Mouse (Mus musculus) adrenal gland, postnatal 36 days (tissue): ENCODE measurements around the gene Ubac1. TPM values are rescaled to one million over a fixed set of nuclear protein-coding genes. Genes with fewer than 3 reads are reported as not detected.

Experiments used
- DNase-seq, 2 experiments: peaks; one replicate each; pipeline ENCODE4 v3.0.0; 2021; ENCODE audit warnings: mixed read lengths in 1 of 2
- total RNA-seq, 2 experiments: library from RNA; stranded (reverse); gene quantifications; 2 replicates each; pipeline ENCODE4 v1.2.3; 2021

The Ubac1 gene
- total RNA-seq, 2 experiments from 2014 or later = 38.1 to 38.8 TPM

GRCm38 (mm10) chr2:25975141-25975770, 46.3 kb downstream of the Ubac1 start:
- no peak for DNase-seq

- peak; percentile 15 to 29 for DNase-seq
Measured at GRCm38 (mm10) chr2:25970426-25970825, 51.1 kb downstream of the Ubac1 start.

- DNase-seq = no peak
Measured at GRCm38 (mm10) chr2:25969319-25969718, 52.2 kb downstream of the Ubac1 start.

GRCm38 (mm10) chr2:25949291-25949690, 72.3 kb downstream of the Ubac1 start:
- no peak for DNase-seq

Other genes with a start within 250 kb of the Ubac1 start
- gene Lcn11, start 244.7 kb downstream of the Ubac1 start, total RNA-seq = not detected
- not detected for gene Gm13539, start 239.5 kb downstream of the Ubac1 start, total RNA-seq
- gene Glt6d1, start 205.9 kb downstream of the Ubac1 start, total RNA-seq = not detected
- gene Lcn9, start 198.6 kb downstream of the Ubac1 start, total RNA-seq = not detected
- gene Sohlh1, start 174.5 kb downstream of the Ubac1 start, total RNA-seq = not detected
- gene Kcnt1, start 158.0 kb downstream of the Ubac1 start, total RNA-seq = 1 to 10 TPM; 2.3 to 2.6 TPM
- 10 to 100 TPM; 38.3 to 49.3 TPM for gene Camsap1, start 38.5 kb downstream of the Ubac1 start, total RNA-seq
- gene Nacc2, start 101.5 kb upstream of the Ubac1 start, total RNA-seq = 10 to 100 TPM; 33.3 to 40.1 TPM
- gene Lhx3, start 186.5 kb upstream of the Ubac1 start, total RNA-seq = under 1 TPM in 1 of 2 experiments, not detected in 1; 0.69 TPM
- 10 to 100 TPM; 20.5 to 21.0 TPM for gene Qsox2, start 215.8 kb upstream of the Ubac1 start, total RNA-seq